Mouse (Mus musculus) ES-E14 (cell line): ENCODE data around the gene Slc23a2.

Experiments used
- CHD2 ChIP-seq: IDR thresholded peaks from 2 replicates; pipeline ENCODE4 v1.6.1; 2014; ENCODE audit warnings: mild to moderate bottlenecking, low read depth, low read length, inconsistent platforms
- HCFC1 ChIP-seq: IDR thresholded peaks from 2 replicates; pipeline ENCODE4 v1.6.1; 2012; ENCODE audit warnings: low read length, inconsistent platforms, borderline replicate concordance; ENCODE audit not compliant: insufficient read depth
- ZC3H11A ChIP-seq: IDR thresholded peaks from 2 replicates; pipeline ENCODE4 v1.6.1; 2012; ENCODE audit warnings: low read depth, mild to moderate bottlenecking, inconsistent platforms, low read length, borderline replicate concordance

DNA sequence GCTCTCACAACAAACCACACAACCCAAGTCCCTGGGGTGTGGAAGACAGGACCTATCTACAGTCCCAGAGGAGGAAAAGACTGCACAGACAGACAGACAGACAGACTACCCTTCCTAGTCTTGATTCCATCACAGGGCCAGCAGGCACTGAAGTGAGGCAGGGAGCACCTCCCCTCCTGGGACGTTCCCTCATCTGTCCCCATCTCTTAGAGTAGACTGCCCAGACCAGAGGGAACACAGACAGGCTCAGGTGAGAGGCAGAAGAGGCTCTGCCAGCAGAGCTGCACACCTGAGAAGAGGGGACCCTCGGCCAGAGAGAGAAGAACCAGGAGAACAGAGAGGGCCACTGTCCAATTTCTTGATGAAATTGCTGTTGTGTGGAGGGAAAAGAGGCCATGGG is 33.0 kb downstream of the Slc23a2 start:
- TF ChIP-seq HCFC1 (no peak), CHD2 (no peak), ZC3H11A (no peak)
